Mouse (Mus musculus): ENCODE measurements around the gene Higd2a.

DNA sequence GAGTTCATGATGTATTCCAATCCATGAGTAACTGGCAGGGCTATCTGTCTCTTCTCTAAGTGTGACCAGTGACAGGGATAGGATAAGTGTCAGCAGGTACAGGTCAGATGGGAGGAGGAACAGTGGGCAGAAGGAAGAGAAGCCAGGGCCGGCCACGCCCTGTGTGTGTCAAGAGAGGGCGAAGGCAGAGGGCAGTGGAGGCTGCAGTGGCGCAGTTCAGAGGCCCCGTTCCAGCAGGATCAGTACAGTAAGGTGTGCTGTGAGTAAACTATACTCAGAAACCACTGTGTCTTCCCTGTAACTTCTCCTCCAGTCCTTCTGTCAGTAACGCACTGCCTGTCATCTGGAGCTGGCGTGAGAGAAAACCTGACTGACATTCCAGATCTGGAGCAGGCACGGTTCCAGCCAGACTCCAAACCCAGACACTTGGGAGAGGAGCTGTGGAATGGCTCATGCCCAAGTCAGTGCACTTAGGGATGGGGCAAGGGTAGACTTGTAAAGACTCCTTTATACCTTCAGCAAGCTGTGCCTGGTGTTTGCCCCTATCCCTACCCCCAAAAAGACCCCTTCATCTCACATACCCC lies 6.2 kb downstream of the Higd2a start:
- TF ChIP-seq CTCF (IDR thresholded peaks at IDR 0.05; ENCODE audit: insufficient read depth, low read length) = no peak
- no peak for TF ChIP-seq POLR2A (IDR thresholded peaks at IDR 0.05; ENCODE audit: borderline replicate concordance, extremely low read depth, low read depth, low read length)

All from lung, adult 2 months (tissue).